Mouse (Mus musculus) left cerebral cortex, adult 18-20 months (tissue): Measurements from ENCODE around the gene Prps1. TPM values are rescaled to one million over a fixed set of nuclear protein-coding genes. Genes with fewer than 3 reads are reported as not detected.
A peak's percentile ranks its signal among the peaks of the same experiment; 100 is the strongest.
"Not testable (repeated sequence)": the region's sequence is repeated elsewhere in the genome, so short reads cannot be mapped to it uniquely, and the experiment has no call there.

ENCODE experiments used
- DNase-seq, 2 experiments: peaks; one replicate each; pipeline ENCODE4 v3.0.0; 2021 to 2022; ENCODE audit warnings: low spot score in 2 of 2, mixed read lengths in 1 of 2
- total RNA-seq, 2 experiments: library from RNA; stranded (reverse); gene quantifications; 2 replicates each; pipeline ENCODE4 v1.2.3; 2021

The Prps1 gene
- total RNA-seq, 2 experiments from 2014 or later = 70.2 to 78.6 TPM

DNA sequence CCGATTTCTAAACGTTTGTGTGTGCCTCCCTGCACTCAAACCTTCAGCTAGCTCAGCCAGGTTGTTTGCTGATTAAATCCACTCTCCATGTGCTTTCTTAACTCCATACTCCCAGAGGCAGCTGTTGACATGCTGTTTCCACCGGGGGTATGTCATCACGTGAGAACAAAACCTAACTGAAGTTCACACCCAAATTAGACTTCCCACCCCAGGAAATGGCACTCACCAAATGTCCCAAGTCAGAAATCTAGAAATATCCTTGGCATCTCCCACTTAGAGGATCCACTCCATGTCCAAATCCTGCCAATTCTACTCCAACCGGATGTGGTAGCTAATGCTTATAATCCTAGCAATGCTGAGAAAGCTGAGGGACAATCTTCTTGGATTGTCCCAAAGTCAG is 43.9 kb downstream of the Prps1 start:
- DNase-seq = no peak

DNA sequence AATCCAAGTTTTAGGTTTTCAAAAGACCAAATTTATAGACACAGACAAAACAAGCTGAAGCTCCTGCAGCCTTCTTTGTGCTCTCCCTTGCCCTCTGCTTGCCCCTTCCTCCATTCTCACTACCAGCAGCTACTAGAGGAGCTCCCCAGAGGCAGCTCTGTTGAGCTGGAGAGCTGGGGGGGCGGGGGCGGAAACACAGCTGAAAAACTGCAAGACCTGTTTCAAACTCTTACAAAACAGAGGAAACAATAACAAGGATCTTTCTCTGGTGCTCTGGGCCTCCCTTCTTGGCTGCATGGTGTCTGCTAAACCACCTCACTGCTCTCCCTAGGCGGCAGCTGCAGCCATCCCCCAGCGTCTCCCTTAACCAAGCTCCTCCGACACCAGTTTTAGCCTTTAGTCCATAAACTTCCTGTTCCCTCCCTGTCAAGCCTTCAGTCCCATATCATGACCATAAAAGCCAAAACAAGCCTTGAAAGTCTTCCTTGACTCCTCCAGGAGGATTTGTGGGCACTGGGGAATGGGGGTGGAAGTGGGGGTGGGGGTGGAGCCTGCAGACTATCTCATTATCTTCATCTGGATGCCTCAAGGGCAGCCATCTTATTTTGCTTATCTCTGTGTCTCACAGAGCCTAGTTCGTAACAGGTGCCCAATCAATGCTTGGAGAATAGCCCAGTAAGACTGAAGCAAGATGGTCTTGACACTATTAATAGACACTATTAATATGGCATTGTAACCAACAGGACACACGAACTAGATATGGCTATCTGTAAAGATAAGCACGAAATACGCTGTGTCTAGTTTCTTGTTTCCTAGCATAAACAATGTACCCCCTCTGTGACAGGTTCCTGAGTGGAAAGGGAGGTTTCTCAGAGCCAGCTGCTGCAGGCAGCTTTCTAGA is 45.2 kb downstream of the Prps1 start:
- DNase-seq = no peak

DNA sequence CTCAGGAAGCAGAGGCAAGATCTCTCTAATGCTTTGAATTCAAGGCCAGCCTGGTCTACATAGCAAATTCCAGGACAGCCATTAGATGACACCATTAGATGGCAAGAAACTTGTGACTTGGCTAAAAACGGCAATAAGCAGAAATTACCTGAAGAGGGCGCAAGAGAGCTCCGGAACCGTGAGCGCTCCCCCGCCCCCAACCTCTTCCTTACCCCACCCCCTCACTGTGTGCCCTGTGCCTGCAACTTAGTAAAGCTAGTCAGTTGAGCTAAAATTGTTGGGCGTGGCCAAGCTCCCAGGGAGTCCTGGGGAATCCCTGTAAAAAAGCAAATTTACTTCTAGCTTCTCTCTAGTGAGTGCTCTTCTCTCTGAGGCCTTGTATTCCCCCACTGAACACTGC is 47.5 kb downstream of the Prps1 start:
- DNase-seq = peak; percentile 11 to 41

DNA sequence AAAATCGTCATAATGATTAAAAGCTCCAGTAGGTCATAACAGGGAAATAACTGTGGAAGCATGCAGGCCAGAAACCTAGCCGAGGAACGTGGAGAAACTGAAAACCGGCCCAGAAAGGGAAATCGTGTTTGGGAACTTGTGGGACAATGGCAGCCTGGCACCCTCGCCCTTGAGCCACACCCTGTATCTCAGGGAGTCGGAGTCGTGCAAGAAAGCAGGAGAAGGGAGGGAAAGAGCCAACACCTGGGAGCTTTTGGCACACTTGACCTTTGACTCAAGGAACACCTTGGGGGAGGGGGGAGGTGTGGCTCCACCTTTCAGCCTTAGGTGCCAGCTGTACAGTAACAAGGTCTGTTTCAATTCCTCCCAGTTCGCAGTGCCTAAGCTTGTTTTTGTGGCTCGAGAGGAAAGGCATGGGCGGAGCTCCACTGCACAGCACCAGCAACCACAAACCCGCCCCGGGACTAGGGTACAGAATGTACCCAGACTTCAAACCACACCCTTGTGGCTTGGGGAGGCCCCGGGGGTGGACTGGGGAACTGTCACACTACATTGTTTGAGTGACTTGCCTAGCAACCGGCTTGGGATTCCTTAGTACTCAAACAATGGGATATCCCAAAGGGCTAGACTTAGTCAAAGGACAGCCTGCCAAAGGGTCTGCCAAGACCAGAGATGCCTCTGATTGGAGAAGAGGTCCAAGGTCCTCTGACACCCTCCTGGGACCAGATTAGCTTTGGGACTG is 49.3 kb downstream of the Prps1 start:
- no peak for DNase-seq

DNA sequence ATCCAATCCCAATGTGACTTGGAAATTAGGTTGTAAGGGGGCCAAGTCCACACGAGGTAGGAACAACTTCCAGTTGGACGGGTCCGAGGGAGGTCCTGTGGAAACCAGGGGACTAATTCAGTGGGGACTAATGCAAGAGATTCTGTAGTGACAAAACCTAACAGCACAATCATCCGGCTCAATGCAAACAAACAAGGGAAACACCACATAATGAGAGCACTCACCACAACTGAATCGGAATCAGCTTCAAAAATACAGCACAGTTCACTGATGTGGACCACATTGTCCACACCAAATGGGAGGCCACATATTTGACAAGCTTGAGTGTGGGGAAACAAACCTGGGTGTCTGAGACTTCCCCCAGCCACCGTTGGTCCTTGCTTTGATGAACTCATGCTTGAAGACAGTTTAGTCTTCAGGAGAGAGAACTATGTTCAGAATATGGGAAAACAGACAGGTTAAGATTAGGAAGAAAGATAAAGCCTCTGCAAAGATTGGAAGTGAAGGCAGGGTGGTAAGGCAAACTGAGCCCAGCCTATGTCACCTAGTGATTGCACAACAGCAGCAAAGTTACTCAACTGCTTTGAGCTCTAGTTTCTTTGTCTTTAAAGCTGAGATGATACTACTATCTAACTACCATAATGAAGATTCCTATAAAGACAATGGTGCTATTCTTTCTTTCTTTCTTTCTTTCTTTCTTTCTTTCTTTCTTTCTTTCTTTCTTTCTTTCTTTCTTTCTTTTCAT is 50.2 kb downstream of the Prps1 start:
- DNase-seq = no peak

DNA sequence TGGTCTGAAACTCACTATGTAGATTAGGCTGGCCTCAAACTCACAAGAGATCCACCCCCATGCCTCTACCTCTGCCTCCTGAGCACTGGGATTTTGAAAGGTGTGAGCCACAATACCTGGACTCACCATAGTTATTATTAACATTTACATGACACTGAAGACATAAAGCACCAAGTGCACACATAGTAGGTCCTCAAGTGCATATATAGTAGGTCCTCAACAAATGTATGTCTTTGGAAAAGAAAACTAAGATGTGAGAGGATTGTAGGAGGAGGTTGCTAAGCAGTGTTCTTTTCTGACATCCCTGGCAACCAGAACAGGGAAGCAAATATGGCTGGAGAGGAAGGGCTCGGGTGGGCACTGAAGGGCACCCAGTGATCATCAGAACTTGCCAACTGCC is 51.0 kb downstream of the Prps1 start:
- DNase-seq = no peak

DNA sequence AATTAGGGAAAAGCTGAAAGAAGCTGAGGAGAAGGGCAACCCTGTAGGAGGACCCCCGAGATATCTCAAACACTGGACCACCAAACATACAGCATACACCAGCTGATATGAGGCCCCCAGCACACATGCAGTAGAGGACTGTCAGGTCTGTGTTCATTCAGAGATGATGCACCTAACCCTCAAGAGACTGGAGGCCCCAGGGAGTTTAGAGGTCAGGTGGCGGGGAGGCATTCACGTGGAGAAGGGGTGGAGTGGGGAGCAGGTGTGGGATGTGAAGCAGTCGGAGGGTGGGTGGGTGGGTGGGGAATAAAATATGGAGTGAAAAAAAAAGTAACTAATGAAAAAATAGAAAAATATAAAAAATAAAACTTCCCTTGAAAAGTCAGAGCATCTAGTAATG is 52.4 kb downstream of the Prps1 start:
- not testable (repeated sequence) for DNase-seq

DNA sequence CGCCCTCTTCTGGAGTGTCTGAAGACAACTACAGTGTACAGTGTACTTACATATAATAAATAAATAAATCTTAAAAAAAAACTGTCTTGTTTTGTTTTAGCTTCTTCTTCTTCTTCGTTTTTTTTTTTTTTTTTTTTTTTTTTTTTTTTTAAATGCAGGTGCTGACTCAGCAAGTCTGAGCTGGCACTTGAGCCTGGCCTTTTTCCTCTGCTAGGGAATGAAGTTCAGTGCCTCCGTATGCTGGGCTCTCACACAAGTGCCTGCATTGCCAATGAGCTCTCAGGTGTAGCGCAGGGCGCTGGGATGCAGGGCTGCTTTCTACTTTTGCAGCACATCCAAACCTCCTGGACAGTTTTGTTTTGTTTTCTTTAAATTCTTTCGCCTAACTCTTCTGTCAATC is 53.4 kb downstream of the Prps1 start:
- no peak for DNase-seq

DNA sequence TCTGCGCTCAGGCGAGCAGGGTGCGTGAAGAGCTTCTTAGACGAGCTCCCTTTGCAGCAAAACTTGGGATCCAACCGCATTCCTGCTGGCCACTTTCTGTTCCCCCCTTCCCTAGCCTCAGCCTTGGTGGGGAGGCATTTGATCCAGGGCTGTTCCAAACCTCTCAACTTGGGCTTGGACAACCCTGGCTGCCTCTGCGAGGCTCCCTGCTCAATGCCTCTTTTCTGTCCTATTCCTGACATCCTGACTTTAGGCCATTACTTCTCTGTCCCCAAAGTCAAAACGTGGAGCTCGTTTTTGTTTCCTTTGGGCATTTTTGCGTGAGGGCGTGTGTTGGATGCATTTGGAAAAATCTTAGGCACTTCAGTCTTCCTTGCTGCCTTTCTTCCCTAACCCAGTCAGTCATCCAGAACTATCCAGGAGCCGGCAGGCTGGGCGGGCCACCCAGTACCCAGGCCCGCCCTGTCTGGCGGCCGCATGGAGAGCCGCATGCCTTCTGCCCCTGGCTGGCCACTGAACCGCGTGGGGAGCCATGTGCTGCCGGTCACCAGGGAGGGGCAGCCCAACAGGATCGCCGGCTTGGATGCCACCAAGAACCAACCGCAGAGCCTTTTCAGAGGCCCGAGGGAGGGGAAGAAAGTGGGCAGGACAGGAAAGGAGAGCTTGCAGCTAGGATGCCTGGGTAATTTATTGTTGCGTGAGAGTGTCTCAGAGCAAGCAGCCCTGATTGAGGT is 54.5 kb downstream of the Prps1 start:
- DNase-seq = peak in 1 of 2 experiments; percentile 37

DNA sequence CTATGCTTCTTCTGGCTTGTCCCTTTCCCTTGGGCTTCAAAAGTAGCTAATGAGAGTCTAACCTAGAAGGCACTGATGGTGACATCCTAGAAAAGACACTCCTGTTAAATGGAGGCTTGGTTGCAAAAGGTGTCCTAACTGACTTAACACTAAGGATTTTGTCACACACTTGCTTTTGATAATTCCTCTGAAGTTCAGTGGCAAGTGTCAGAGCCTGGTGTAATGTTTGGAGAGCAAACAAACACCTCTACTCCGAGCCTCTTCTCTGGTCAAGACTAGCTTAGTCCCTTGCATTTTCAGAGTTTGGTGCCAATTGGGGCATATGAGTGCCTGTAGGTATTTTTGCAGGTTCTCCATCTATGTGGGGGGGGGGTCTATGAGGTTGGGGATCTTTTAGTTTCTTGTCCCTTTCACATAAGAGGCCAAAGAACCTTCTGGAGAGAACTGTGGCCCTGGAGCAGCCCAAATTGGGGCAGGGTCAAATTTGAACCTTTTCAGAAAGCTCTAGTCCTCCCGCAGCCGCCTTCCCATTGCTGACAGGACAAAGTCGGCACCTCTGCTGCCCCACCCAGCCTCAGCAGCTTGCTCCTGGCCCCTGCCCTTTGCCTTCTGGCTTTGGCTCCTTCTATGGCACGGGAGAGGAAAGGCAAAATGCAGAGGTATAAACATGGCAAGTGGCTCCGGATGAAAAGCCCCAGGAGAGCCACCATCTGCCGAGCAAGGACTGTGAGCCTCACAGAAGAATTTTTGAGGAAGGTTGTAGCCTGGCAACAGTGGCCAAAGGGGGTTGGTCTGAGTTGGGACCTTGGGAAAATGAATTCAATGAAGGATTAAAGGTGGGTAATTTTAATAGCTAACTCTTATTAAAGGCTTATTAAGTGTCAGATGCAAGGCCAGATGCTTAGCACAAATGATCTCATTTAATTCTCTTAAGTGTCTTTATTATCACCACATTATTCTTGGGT is 55.6 kb downstream of the Prps1 start:
- no peak for DNase-seq

DNA sequence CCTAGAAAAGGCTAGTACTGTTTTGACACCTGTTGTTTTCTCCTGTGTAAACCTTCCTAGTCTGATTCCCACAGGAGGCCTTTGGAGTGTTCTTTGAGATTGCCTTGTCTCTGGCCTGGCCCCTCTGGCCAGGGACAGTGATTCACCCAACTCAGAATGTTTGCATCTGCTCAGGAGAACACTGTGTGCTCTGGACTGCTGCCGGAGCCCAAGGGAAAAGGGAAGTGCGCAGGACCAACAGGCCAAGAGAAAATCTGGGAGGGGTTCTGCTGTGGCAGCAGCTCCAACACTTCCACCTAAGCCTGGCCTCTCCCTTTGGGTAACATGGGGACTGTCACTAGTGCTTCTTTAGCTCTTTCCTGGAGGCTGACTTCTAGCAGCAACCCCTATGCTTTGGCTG is 57.0 kb downstream of the Prps1 start:
- DNase-seq = no peak

DNA sequence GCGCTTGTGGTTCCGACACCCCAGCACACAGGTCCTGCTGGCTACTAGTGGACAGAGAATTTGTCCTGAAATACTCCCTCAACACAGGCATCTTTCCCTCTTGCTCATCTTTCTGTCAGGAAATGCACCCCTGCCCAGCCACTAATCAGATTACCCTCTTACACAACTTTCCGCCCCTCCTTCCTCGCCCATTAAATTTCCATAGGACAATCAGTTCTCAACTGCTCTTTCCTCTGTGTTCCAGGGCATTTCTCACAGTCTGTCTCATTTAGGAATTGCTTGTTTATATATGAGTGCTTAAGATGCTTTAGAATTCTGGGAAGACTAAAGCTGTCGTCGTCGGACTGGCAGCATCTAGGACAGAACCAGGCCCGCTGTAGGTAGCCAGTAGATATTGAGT is 61.9 kb downstream of the Prps1 start:
- no peak for DNase-seq

DNA sequence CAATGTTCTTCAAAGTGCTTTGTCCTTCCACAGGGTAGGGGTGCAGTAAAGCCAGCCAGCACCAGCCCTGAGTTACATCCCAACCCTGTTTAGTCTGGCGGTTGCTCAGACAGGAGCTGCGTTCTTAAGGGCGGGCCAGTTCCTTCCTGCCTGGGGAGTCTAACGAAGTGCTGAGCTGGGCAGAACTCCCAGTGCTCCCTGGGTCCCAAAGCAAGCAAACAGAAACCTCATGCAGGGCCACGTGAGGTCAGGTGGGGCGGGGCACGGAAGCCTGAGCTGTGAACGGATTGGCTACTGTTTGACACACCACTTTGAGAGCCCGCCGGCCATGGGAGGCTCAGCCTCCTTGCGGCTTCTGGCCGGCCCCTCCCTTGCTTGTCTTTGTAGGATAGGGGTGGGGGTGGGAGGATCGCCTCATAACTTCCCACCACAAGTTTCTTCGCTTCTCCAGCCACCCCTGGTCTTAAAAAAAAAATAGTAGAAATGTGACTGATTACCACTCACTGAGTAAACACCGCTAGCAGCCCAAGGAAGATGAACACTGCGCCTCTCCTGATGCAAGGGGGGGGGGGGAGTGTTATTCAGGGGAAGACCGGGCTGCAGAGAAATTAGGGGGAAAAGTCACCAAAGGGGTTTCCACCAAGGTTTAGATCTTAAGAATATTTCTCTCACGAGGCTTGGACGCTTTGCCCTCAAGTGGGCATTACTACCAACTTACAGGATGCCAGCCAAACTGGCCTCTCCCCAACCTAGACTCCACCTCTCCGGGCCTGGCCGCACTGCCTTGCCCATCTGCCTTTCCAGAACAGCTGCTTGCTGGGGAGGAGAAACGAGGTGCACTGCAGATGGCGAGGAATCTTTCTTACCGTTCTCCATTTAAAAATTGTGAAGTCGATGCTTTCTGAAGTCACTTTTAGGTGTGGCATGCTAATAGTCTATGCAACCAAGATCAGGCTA is 64.0 kb downstream of the Prps1 start:
- DNase-seq = peak; percentile 54 to 60

DNA sequence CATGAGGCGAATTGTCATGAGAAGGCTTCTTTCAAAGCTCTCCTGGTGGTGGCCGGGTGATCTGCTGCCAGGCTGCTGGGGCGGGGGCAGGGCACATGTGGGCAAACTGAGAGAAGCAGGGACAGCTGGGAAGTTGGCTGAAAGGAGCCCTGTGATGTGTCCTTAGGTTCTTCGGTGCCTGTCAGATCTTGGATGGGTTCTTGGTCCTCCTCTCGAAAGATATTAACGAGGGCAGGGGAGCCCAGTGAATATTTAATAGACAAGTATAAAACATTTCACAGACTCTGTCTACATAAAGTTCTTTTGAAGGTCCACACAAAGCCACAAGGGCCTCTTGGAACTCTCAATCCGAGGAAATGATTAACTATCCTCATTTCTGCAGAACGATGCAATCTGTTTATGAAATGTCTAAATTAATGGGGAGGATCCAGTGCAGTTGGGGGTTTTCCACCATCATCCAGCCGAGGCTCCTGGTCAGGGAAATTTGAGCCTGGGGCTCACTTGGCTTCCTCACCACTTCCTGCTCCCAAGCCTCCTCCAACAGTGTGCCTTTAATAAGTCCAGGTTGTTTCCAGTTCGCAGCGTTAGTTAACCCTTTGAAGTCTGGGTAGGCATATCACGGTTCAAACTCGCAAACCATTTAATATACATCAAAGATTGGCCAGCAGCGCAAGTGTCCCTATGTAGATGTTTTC is 65.8 kb downstream of the Prps1 start:
- DNase-seq = no peak

DNA sequence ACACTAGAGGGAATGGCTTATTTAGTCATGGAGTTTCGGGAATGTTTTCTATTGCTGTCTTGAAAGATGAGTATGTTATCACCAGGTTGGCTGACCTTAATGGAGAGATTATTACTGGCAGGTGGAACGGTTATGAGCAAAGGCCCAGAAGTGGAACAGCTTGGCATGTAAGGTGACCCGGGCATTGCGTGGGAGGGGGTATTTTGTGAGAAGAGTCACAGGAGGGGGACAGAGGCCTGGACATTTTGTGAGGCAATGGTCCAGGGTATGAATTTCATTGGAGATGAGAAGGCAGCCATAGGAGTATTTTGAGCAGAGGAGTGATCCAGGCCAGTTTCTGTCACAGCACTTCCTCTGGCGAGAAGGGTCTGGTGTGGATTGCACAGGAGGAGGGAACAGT is 67.8 kb downstream of the Prps1 start:
- DNase-seq = no peak
